Comparison of ENCODE assay signal across 18 mouse cellular contexts in the genomic region with DNA sequence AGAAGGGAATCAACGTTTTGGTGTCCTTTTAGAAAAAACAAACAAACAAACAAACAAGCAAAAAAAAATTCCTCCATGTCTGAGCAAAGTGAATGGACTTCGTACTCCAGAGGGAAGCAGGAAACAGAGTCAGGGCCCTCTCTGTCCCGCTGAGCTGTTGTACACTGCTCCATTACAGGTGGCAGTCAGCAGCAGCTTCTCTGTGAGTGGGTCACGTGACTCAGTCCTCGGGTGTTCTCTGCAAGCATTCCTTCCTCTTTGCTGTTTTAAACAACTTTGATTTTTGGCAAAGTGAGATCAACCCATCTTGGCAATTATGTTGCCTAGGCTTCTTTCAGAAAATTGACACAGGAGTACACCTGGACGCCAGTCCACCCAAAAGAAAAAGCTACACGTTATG.
DNase-seq lines count a peak whose midpoint lies in the region; ATAC-seq lines count a peak whose summit lies in the region.
"Had no signal": no experiment of that assay in that cellular context is flagged by ENCODE, and none has a peak within 500 bp of the region (broad histone marks: within the 10 kb centered on the region; RNA-seq: fewer than 3 reads in every experiment).

No protein-coding gene starts in this region.

- WGBS in midbrain, embryonic 15.5 days, result 79% methylated on average over 7 of the region's 7 CpGs

- H3K4me2 ChIP-seq in midbrain, embryonic 15.5 days, result no peak overlapping the region
- H3K4me2 ChIP-seq: embryonic facial prominence, embryonic 15.5 days; limb, embryonic 15.5 days; lung, embryonic 15.5 days; stomach, embryonic 15.5 days had no signal

- ATAC-seq in midbrain, embryonic 15.5 days (replicated peaks), result no peak
- ATAC-seq: hindbrain, embryonic 16.5 days had no signal

- H3K4me3 ChIP-seq in midbrain, embryonic 15.5 days, result no peak overlapping the region
- H3K4me3 ChIP-seq: embryonic facial prominence, embryonic 15.5 days; heart, embryonic 10.5 days; layer of hippocampus, adult 2 months; limb, embryonic 15.5 days; lung, embryonic 15.5 days; stomach, embryonic 15.5 days had no signal

- no peaks in the 10 kb centered on the region for H3K4me1 ChIP-seq in midbrain, embryonic 15.5 days
- H3K4me1 ChIP-seq: stomach, embryonic 15.5 days had no signal

- no peaks in the 10 kb centered on the region for H3K9me3 ChIP-seq in midbrain, embryonic 15.5 days
- H3K9me3 ChIP-seq: embryonic facial prominence, embryonic 15.5 days; heart, embryonic 10.5 days; limb, embryonic 15.5 days; lung, embryonic 15.5 days; stomach, embryonic 15.5 days had no signal

- no peaks in the 10 kb centered on the region for H3K36me3 ChIP-seq in midbrain, embryonic 15.5 days (replicated peaks)
- H3K36me3 ChIP-seq: embryonic facial prominence, embryonic 15.5 days; heart, embryonic 10.5 days; limb, embryonic 15.5 days; lung, embryonic 15.5 days; stomach, embryonic 15.5 days had no signal

- H3K9ac ChIP-seq in midbrain, embryonic 15.5 days, result no peak overlapping the region
- H3K9ac ChIP-seq: embryonic facial prominence, embryonic 15.5 days; limb, embryonic 15.5 days; lung, embryonic 15.5 days; stomach, embryonic 15.5 days had no signal

- peak; percentile 37 to 42 for DNase-seq in spleen, postnatal 36 days (ENCODE audit: low spot score in 2 of 2)
- no peak for DNase-seq in spleen, postnatal 4 days (ENCODE audit: low spot score in 2 of 2)
- peak; percentile 47 for DNase-seq in ZHBTc4 (ENCODE audit: low read depth, low spot score)
- DNase-seq in thymus, adult 18-20 months, result peak; percentile 18 to 20
- DNase-seq in ovary, postnatal 36 days (ENCODE audit: low spot score), result no peak
- no peak for DNase-seq in urinary bladder, adult 18-20 months (ENCODE audit: low spot score in 2 of 2)
- DNase-seq: adrenal gland, postnatal 14 days; cerebellum, adult 8-10 months; gastrocnemius, postnatal 25 days; right cerebral cortex, postnatal 14 days had no signal

- no peaks in the 10 kb centered on the region for H3K27me3 ChIP-seq in midbrain, embryonic 15.5 days (replicated peaks)
- H3K27me3 ChIP-seq: embryonic facial prominence, embryonic 15.5 days; limb, embryonic 15.5 days; lung, embryonic 15.5 days; stomach, embryonic 15.5 days had no signal

- no peak overlapping the region for H3K27ac ChIP-seq in midbrain, embryonic 15.5 days
- H3K27ac ChIP-seq: embryonic facial prominence, embryonic 15.5 days; heart, embryonic 10.5 days; layer of hippocampus, adult 2 months; limb, embryonic 15.5 days; lung, embryonic 15.5 days; stomach, embryonic 15.5 days had no signal

Comparison
In these comparisons a context has a peak if more than half of its experiments do, and no peak if none do; other contexts are left out.
1. DNase-seq: peak in spleen, postnatal 36 days (2 of 2), ZHBTc4 (single experiment) and thymus, adult 18-20 months (2 of 2); none in spleen, postnatal 4 days (0 of 2), ovary, postnatal 36 days (single experiment) and urinary bladder, adult 18-20 months (0 of 2).